Mouse (Mus musculus) embryonic facial prominence, embryonic 15.5 days (tissue): ENCODE data around the gene Adamts8. TPM values are rescaled to one million over a fixed set of nuclear protein-coding genes. Genes with fewer than 3 reads are reported as not detected.

Source experiments
- ATAC-seq: fragments of 200-750 bp; cut with Nextera tagmentation; 2 replicates; pipeline ENCODE4 v1.8.0; 2017; ENCODE audit warnings: low read depth, moderate TSS enrichment; ENCODE audit not compliant: insufficient number of reproducible peaks, low FRiP score, low TSS enrichment
- H3K27ac ChIP-seq: fragments of 300-500 bp; sonication (generic); replicated peaks from 2 replicates; pipeline ENCODE4 v1.5.1; 2015; ENCODE audit warnings: mild to moderate bottlenecking, inconsistent platforms
- H3K27me3 ChIP-seq: fragments of 300-500 bp; sonication (generic); 2 replicates; pipeline ENCODE4 v1.6.1; 2015; ENCODE audit warnings: inconsistent platforms
- H3K36me3 ChIP-seq: fragments of 300-500 bp; sonication (generic); 2 replicates; pipeline ENCODE4 v1.6.1; 2015; ENCODE audit warnings: mild to moderate bottlenecking, inconsistent platforms
- H3K4me1 ChIP-seq: fragments of 300-500 bp; sonication (generic); 2 replicates; pipeline ENCODE4 v1.6.1; 2015; ENCODE audit warnings: inconsistent platforms
- H3K4me2 ChIP-seq: fragments of 300-500 bp; sonication (generic); replicated peaks from 2 replicates; pipeline ENCODE4 v1.6.1; 2015; ENCODE audit warnings: mild to moderate bottlenecking, inconsistent platforms
- H3K4me3 ChIP-seq: fragments of 300-500 bp; sonication (generic); replicated peaks from 2 replicates; pipeline ENCODE4 v1.5.1; 2015; ENCODE audit warnings: mild to moderate bottlenecking, inconsistent platforms
- H3K9ac ChIP-seq: fragments of 300-500 bp; sonication (generic); 2 replicates; pipeline ENCODE4 v1.6.1; 2015; ENCODE audit warnings: inconsistent platforms
- H3K9me3 ChIP-seq: fragments of 300-500 bp; sonication (generic); replicated peaks from 2 replicates; pipeline ENCODE4 v1.6.1; 2016; ENCODE audit warnings: inconsistent platforms
- WGBS: fragments of 180-500 bp; shearing (Covaris S2); methylation state at CpG from one replicate; pipeline ENCODE4 v1.1.7; 2015; 5-methylcytosine and 5-hydroxymethylcytosine counted together
- polyA plus RNA-seq: library from polyadenylated mRNA; unstranded; fragments of >200 nt; fragmentation: Nextera tagmentation; extraction: Ambion mirVana; gene quantifications from 2 replicates; pipeline ENCODE4 v1.2.1, GENCODE M21; 2015

Gene Adamts8
- polyA plus RNA-seq, 1 experiment from 2014 or later: 5.1 TPM

DNA sequence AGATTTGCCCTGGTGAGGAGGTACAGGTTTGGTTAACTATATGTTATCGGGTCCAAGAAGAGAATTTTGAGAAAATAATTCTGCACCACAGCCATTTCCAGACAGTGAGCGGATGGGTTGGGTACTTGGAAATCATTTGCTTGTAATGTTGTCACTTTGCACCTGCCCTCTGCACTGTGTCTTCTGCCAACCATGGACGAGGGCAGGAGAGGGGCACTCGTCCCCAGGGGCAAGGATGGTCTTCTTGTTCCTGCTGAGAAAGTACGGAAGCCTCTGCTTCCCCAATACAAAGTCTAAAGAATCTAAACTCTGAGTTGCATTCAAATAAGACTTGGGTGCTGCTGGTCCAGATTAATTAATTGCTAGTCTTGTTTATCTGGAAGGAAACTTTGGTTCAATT is 33.4 kb upstream of the Adamts8 start:
- Histone ChIP-seq H3K9me3 (no peaks in the 10 kb centered on the region), H3K9ac (no peak overlapping the region), H3K27ac (no peak overlapping the region), H3K4me2 (no peak overlapping the region), H3K27me3 (no peaks in the 10 kb centered on the region), H3K4me1 (0 out of 2 replicates have a peak, but pooled peaks cover 6% of the 10 kb centered on the region), H3K4me3 (no peak overlapping the region), H3K36me3 (peaks cover 7% of the 10 kb centered on the region; the same call in 1 of the 2 replicates)
- no peak for ATAC-seq
- WGBS: 80% methylated on average over 5 of the region's 5 CpGs

DNA sequence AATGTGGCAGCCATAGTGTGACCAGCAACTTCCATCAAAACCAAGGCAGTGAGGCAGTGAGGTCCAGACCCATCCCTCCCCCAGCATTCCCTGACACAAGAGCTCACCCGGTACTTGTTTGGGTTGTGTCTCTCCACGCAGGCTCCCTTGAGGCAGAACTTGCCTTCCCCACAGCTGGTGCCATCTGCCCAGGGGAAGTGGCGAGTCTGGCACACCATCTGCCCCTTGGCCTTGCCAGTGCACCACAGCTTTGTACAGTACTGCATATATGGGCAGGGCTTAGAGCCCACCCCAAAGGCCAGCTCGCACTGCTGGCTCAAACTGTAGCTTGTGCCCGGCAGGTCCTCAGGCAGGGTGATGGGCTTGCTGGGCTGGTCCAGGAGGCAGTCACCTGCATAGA is 31.9 kb upstream of the Adamts8 start:
- WGBS: 84% methylated on average over 5 of the region's 5 CpGs
- H3K9ac ChIP-seq: no peak overlapping the region

DNA sequence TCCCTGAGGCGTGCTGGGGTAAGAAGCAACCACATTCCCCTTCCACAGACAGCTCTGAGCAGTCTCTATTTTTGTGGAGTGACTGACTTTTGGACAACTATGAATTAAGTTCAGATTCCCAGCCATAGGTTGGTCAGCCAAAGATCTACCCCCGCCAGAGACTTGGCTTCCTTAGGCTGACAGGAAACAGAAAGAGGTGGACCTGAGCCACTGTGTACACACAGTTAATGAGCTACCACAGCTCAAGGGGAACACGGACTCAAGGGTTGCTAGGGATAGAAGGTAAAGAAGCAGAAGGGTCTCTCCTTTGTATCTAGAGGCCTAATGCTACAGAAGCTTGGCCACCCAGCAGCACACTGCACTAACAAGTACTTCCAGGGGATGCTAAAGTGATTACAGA is 30.2 kb upstream of the Adamts8 start:
- no peak overlapping the region for H3K4me3 ChIP-seq
- no peak for ATAC-seq

More for the DNA sequence above, 31.9 kb upstream of the Adamts8 start:
- Histone ChIP-seq H3K27me3 (no peaks in the 10 kb centered on the region), H3K4me1 (0 out of 2 replicates have a peak, but pooled peaks cover 6% of the 10 kb centered on the region), H3K27ac (no peak overlapping the region), H3K4me3 (no peak overlapping the region), H3K9me3 (no peaks in the 10 kb centered on the region), H3K4me2 (no peak overlapping the region), H3K36me3 (no peaks in the 10 kb centered on the region)
- ATAC-seq: no peak

DNA sequence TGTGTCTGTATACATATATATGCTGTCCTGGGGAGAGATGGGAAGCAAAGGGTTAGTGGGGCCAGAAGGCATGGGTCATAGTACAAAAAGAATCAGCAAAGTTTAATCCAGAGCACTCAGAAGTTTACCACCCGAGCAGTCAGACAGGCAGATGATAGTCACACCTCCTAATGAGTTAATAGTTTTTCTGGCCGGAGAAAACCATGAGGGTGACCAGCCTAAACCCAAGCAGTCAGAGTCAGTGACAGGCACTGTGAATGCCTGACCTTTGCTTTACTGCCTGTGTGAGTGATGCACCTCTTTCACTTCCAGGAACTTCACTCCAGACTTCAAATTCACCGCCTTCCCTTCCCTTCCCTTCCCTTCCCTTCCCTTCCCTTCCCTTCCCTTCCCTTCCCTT is 28.9 kb upstream of the Adamts8 start:
- H3K4me1 ChIP-seq: peaks cover 14% of the 10 kb centered on the region
- no peaks in the 10 kb centered on the region for H3K36me3 ChIP-seq
- H3K27ac ChIP-seq: no peak overlapping the region
- no peaks in the 10 kb centered on the region for H3K9me3 ChIP-seq
- no peak overlapping the region for H3K9ac ChIP-seq
- H3K4me2 ChIP-seq: no peak overlapping the region
- 71% methylated on average over 3 of the region's 3 CpGs for WGBS
- H3K27me3 ChIP-seq: no peaks in the 10 kb centered on the region
- no peak for ATAC-seq
- H3K4me3 ChIP-seq: no peak overlapping the region

More for the DNA sequence above, 30.2 kb upstream of the Adamts8 start:
- no peak overlapping the region for H3K4me2 ChIP-seq
- WGBS: 72% methylated on average over 3 of the region's 3 CpGs
- no peak overlapping the region for H3K9ac ChIP-seq
- no peak overlapping the region for H3K27ac ChIP-seq
- H3K36me3 ChIP-seq: no peaks in the 10 kb centered on the region
- H3K4me1 ChIP-seq: peaks cover 12% of the 10 kb centered on the region; the same call in 1 of the 2 replicates
- H3K9me3 ChIP-seq: no peaks in the 10 kb centered on the region
- H3K27me3 ChIP-seq: no peaks in the 10 kb centered on the region

DNA sequence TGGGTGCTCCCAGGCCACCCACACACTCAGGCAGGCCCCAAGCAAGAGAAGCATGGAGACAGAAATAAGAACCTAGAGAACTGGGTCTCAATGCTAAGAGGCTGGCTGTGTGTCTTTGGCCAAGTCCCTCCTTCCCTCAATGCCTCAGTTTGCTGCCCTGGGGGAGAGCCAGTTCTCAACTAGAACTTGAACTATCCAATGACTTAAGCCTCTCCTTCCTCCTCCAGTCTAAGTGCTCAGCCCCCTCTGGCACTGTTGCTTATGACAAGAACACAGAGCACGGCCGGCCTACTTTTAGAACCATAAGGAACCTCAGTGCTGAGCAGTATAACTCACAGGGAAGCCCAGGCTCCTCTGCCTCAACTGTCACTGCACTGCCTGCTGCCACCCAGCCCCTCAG is 28.1 kb upstream of the Adamts8 start:
- Histone ChIP-seq H3K4me2 (no peak overlapping the region), H3K4me1 (peaks cover 22% of the 10 kb centered on the region), H3K9me3 (no peaks in the 10 kb centered on the region), H3K4me3 (no peak overlapping the region), H3K27ac (no peak overlapping the region), H3K27me3 (no peaks in the 10 kb centered on the region), H3K36me3 (no peaks in the 10 kb centered on the region), H3K9ac (no peak overlapping the region)
- WGBS: 75% methylated on average over 2 of the region's 2 CpGs
- ATAC-seq: no peak

DNA sequence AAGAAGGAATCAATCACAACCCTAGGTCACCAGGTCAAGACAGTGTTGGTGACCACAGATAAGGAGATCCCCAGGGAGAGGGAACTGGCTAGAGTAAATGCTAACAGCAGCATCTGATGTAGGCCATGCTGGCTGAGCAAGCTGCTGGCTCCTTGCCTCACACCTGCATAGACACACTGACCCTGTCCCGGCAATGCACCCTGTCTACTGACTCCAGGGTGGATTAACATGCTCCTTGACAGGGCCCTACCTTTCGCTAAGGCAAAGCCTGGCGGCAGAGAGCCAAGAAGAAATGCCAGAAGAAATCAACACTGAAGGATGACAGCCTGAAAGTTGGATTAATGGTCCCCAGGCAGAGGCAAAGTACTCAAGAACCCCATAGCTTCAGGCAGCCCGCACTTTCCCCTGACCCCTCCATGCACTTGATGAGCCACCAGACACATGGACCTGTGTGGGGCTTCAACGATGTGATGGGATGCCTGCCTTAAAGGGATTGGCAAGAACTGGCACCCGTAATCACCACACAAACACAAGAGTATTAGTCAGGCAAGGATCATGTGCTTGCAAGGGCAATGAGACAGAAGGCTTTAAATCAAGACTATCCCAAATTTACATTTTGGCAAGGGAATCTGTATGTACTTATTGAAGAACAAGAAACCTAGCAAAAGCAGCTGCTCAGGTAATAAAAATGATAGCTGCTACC is 25.9 kb upstream of the Adamts8 start:
- Histone ChIP-seq H3K4me1 (peaks cover 27% of the 10 kb centered on the region), H3K9ac (no peak overlapping the region), H3K27ac (no peak overlapping the region), H3K4me3 (no peak overlapping the region), H3K4me2 (no peak overlapping the region), H3K27me3 (peaks cover 4% of the 10 kb centered on the region), H3K36me3 (no peaks in the 10 kb centered on the region), H3K9me3 (no peaks in the 10 kb centered on the region)
- no peak for ATAC-seq
- WGBS: 74% methylated on average over 6 of the region's 6 CpGs

DNA sequence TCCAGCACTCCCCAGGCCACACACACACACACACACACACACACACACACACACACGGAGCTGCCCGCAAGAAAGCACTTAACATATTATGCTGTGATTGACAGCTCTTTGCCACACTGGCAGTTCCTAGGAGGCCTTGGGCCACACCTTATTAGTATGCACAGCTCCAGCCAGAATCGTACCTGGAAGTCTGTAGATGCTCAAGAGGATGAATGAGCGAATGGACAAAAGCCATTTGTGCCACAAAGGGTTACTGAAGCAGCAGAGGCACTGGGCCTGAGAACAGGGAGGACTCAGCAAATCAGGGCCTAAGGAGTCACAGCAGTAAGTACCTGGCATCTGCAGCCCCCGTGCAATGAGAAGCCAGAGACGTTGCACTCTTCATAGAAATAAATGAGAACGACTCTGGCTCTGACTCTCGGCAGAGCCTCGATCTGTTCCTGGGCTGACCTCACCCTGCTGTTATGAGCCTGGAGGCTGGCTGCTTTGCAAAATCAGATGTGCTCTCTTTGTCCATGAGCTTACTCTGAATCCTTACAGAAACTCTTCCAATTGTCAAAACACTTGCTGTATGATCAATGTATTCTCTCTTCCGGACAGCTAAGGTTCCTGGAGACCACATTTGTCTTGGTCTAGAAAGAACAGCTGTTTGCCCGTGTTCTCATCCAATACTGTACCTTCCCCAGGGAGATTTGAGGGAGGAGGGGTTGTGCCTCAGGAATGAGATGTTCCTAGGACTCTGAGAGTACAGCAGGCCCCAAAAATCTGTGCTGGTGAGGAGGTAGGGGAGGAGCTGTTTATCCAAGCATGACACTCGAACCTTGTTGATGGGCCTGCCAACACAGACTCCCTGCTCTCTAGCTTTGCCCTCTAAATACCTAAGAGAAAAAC is 23.7 kb upstream of the Adamts8 start:
- H3K4me3 ChIP-seq: peak overlapping the region; percentile 58; the same call in 1 of the 2 replicates
- no peaks in the 10 kb centered on the region for H3K36me3 ChIP-seq
- WGBS: 32% methylated on average over 12 of the region's 12 CpGs
- H3K9ac ChIP-seq: no peak overlapping the region
- peak overlapping the region; percentile 97 for H3K4me2 ChIP-seq
- peak overlapping the region; percentile 45 for H3K27ac ChIP-seq
- peaks cover 39% of the 10 kb centered on the region for H3K4me1 ChIP-seq
- ATAC-seq: no peak
- H3K9me3 ChIP-seq: no peaks in the 10 kb centered on the region
- H3K27me3 ChIP-seq: peaks cover 16% of the 10 kb centered on the region

DNA sequence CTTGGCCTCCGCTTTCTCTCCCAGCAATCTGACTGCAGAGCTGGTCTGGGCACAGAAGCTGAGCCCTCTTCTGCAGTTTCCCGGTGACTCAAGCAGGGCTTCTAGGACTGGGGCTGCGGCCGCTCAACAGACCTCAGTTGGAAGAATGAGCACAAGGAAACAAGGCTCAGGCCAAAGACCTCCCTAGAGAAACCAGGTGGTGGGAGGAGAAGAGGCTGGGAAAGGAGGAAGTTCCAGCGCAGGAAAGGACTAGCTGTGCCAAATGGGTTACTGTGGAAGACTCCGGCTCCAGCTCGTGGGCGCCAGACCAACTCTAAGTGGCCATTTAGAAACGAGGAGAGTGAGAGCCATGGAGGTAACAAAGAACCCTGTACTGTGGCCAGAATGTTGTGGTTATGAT is 22.7 kb upstream of the Adamts8 start:
- ATAC-seq: no peak
- Histone ChIP-seq H3K9ac (no peak overlapping the region), H3K4me3 (peak overlapping the region; percentile 58), H3K4me2 (peak overlapping the region; percentile 97), H3K9me3 (no peaks in the 10 kb centered on the region), H3K36me3 (no peaks in the 10 kb centered on the region), H3K27me3 (peaks cover 16% of the 10 kb centered on the region), H3K27ac (peak overlapping the region; percentile 45), H3K4me1 (peaks cover 39% of the 10 kb centered on the region)
- WGBS: 76% methylated on average over 9 of the region's 9 CpGs

DNA sequence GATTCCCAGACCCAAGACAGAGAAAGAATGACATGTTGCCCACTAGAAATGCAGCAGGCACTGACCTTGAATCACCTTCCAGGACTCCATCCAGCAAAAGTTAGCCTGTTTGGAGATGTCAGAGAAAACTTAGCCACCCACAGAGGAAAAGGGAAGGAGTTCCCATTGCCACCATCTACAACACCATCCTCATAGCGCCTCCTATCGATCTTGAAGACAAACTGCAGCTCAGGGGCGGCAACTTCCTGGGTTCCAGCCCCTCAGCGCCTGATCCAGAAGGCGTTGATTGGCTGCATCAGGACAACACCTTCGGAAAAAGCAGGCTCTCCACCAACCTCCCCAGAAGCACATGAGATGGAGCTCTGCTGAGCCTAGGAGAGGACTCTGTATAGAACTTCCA is 21.6 kb upstream of the Adamts8 start:
- WGBS: 21% methylated on average over 6 of the region's 6 CpGs

DNA sequence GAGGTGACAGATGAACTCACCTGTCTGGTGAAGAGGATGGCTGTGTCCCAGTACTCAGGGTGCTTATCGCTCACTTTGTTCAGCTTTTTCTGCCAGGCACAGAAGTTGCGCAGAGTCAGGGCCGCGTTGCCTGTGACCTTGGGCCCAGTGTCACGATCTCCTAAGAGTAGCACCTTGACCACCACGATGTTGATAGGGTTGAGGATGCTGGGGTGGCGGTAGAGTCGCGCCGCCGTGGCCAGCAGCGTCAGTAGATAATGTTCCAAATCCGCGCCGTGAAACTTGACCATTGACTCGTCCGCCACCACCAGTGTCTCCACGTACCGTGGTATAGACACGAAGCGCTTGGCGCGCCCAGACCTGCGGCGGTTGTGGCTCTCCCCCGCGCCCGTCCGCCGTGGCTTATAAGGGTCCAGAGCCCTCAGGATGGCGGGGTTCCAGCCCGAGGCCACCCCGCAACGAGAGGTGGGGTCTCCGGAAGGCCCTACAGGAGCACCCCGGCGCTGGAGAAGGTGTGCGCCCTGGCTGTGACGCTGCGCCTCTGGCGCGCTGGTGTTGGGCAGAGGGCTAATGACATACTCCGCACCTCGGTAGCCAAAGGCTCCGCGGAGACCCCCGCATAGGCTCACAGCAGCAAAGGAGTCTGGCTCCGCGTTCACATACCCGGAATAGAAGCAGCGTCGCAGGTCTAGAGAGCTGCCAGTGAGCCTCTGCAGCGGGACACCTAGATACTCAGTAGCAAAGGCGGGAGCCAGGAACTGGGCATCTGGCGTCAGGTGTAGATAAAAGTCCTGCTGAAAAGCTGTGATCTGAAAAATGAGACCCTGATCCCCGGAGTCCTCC is 20.9 kb upstream of the Adamts8 start:
- WGBS: 3% methylated on average over 56 of the region's 56 CpGs
- Histone ChIP-seq H3K4me1 (peaks cover 33% of the 10 kb centered on the region), H3K4me3 (peak overlapping the region; percentile 58), H3K36me3 (no peaks in the 10 kb centered on the region), H3K9ac (peak overlapping the region; percentile 35), H3K9me3 (no peaks in the 10 kb centered on the region), H3K27ac (no peak overlapping the region; the same call in 1 of the 2 replicates), H3K27me3 (peaks cover 16% of the 10 kb centered on the region), H3K4me2 (peak overlapping the region; percentile 97)
- no peak for ATAC-seq

More for the DNA sequence above, 21.6 kb upstream of the Adamts8 start:
- peak overlapping the region; percentile 58 for H3K4me3 ChIP-seq
- H3K4me2 ChIP-seq: peak overlapping the region; percentile 97
- ATAC-seq: no peak
- no peaks in the 10 kb centered on the region for H3K36me3 ChIP-seq
- H3K27me3 ChIP-seq: peaks cover 16% of the 10 kb centered on the region
- 0 out of 2 replicates have a peak overlapping the region, but pooled peaks have one; percentile 17 for H3K27ac ChIP-seq
- H3K4me1 ChIP-seq: peaks cover 39% of the 10 kb centered on the region
- no peak overlapping the region for H3K9ac ChIP-seq
- no peaks in the 10 kb centered on the region for H3K9me3 ChIP-seq
